Mouse (Mus musculus): ENCODE results near the gene Gm4969. TPM values are rescaled to one million over a fixed set of nuclear protein-coding genes. Genes with fewer than 3 reads are reported as not detected.
A peak's percentile ranks its signal among the peaks of the same experiment; 100 is the strongest.

The Gm4969 gene
- total and polyA plus RNA-seq, 3 experiments, result not detected

DNA sequence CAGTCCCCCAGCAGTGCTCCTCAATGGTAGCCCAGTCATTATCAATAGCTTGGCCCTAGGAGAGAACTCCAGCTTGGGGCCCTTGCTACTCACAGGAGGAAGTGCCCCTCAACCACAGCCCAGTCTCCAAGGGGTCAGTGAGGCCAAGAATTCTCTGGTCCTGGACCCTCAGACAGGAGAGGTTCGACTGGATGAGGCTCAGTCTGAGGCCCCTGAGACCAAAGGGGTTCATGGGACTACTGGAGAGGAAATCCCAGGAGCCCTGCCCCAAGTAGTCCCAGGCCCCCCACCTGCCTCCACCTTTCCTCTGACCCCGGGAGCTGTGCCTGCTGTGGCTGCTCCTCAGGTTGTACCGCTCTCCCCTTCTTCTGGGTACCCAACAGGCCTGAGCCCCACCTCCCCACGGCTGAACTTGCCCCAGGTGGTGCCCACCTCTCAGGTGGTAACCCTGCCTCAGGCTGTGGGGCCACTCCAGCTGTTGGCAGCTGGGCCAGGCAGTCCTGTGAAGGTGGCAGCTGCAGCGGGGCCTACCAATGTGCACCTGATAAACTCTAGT is 21.7 kb downstream of the Gm4969 start:
- Histone ChIP-seq H3K9ac (ENCODE audit: control insufficient read depth, low read depth, low read length, poor library complexity, severe bottlenecking) (no peak overlapping the region), H3K4me1 (ENCODE audit: control insufficient read depth in 1 of 2, insufficient read depth in 2 of 2, low read length in 2 of 2) (peaks cover 0 to 9% of the 10 kb centered on the region in 2 experiments; a peak in 3 of 4 replicates), H3K4me3 (ENCODE audit: control insufficient read depth in 1 of 2, insufficient read depth in 1 of 2, low read depth in 2 of 2, low read length in 2 of 2) (no peak overlapping the region)

DNA sequence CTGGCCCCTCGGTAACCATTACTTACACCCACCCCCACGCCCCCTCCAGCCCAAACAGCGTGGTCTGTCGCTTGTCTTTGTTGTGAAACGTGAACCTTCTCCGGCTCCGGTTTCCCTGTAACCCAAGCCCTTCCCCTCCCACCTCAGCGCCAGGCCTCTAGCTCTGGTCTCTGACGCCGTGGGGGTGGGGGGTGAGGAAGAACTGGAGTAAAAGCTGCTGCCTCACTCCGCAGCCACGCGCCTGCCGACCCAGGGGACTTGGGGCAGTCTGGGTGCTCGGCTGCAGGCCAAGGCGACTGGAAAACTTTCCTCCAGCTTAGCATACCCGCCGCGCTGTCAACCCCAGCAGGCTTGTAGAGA is 22.4 kb downstream of the Gm4969 start:
- no peaks in the 10 kb centered on the region for H3K27me3 ChIP-seq (ENCODE audit: control insufficient read depth in 1 of 2, insufficient read depth in 2 of 2, low read length in 2 of 2)
- H3K4me1 ChIP-seq (ENCODE audit: control insufficient read depth in 1 of 2, insufficient read depth in 2 of 2, low read length in 2 of 2), result peaks cover 0 to 9% of the 10 kb centered on the region in 2 experiments; a peak in 3 of 4 replicates
- H3K27ac ChIP-seq (ENCODE audit: control insufficient read depth, low read depth, low read length), result no peak overlapping the region
- TF ChIP-seq USF2 (IDR thresholded peaks at IDR 0.05; ENCODE audit: borderline replicate concordance in 1 of 2, insufficient read depth in 1 of 2, low read depth in 1 of 2, low read length in 2 of 2) (no peak), MYB (IDR thresholded peaks at IDR 0.05; ENCODE audit: low read depth, low read length) (no peak), TCF12 (IDR thresholded peaks at IDR 0.05; ENCODE audit: low read depth, low read length) (no peak), SIN3A (IDR thresholded peaks at IDR 0.05; ENCODE audit: low read length) (peak; percentile 72)
- peak; percentile 73 for DNase-seq (ENCODE audit: low read depth, low spot score)
- no peaks in the 10 kb centered on the region for H3K36me3 ChIP-seq (ENCODE audit: control insufficient read depth in 1 of 2, insufficient read depth in 2 of 2, low read length in 2 of 2)
- H3K9ac ChIP-seq (ENCODE audit: control insufficient read depth, low read depth, low read length, poor library complexity, severe bottlenecking), result peak overlapping the region; percentile 94
- no peaks in the 10 kb centered on the region for H3K9me3 ChIP-seq (replicated peaks; ENCODE audit: insufficient read depth, low read length)
- H3K4me3 ChIP-seq (ENCODE audit: control insufficient read depth in 1 of 2, insufficient read depth in 1 of 2, low read depth in 2 of 2, low read length in 2 of 2), result peak overlapping the region; percentile 56 to 72
- H3K79me2 ChIP-seq (ENCODE audit: control insufficient read depth, insufficient read depth, low read length, poor library complexity), result peaks cover 8% of the 10 kb centered on the region; the same call in 1 of the 2 replicates

More for the DNA sequence above, 21.7 kb downstream of the Gm4969 start:
- no peaks in the 10 kb centered on the region for H3K9me3 ChIP-seq (replicated peaks; ENCODE audit: insufficient read depth, low read length)
- no peak overlapping the region for H3K27ac ChIP-seq (ENCODE audit: control insufficient read depth, low read depth, low read length)
- peaks cover 8% of the 10 kb centered on the region; the same call in 1 of the 2 replicates for H3K79me2 ChIP-seq (ENCODE audit: control insufficient read depth, insufficient read depth, low read length, poor library complexity)
- TF ChIP-seq TAL1 (IDR thresholded peaks at IDR 0.05; ENCODE audit: low read length), result no peak
- TF ChIP-seq MEF2A (IDR thresholded peaks at IDR 0.05; ENCODE audit: extremely low read depth, insufficient replicate concordance, low read depth, low read length, poor library complexity, severe bottlenecking), result no peak
- no peak for TF ChIP-seq POLR2AphosphoS2 (IDR thresholded peaks at IDR 0.05; ENCODE audit: low read length)
- TF ChIP-seq CTCF (IDR thresholded peaks at IDR 0.05 in 2 of 3, conservative IDR thresholded peaks at IDR 0.05 in 1 of 3; ENCODE audit: control insufficient read depth in 1 of 3, insufficient read depth in 1 of 3, low read depth in 2 of 3, low read length in 3 of 3, poor library complexity in 1 of 3, severe bottlenecking in 1 of 3), result no peak
- TF ChIP-seq NELFE (IDR thresholded peaks at IDR 0.05; ENCODE audit: low read depth, low read length), result no peak
- no peak for TF ChIP-seq UBTF (IDR thresholded peaks at IDR 0.05; ENCODE audit: borderline replicate concordance, insufficient read depth, low read depth, low read length)
- TF ChIP-seq NRF1 (IDR thresholded peaks at IDR 0.05; ENCODE audit: insufficient read depth, low read depth, low read length, poor library complexity, severe bottlenecking), result no peak
- no peak for TF ChIP-seq ELF1 (IDR thresholded peaks at IDR 0.05; ENCODE audit: low read depth, low read length)
- TF ChIP-seq MAX (IDR thresholded peaks at IDR 0.05; ENCODE audit: low read length), result no peak
- no peak for TF ChIP-seq KAT2A (conservative IDR thresholded peaks at IDR 0.05; ENCODE audit: low read depth, low read length)
- TF ChIP-seq RCOR1 (IDR thresholded peaks at IDR 0.05; ENCODE audit: low read depth, low read length), result no peak
- TF ChIP-seq GATA1 (IDR thresholded peaks at IDR 0.05; ENCODE audit: low read depth, low read length), result no peak
- TF ChIP-seq MXI1 (IDR thresholded peaks at IDR 0.05; ENCODE audit: low read depth, low read length), result no peak
- TF ChIP-seq CHD1 (IDR thresholded peaks at IDR 0.05; ENCODE audit: low read depth, low read length), result no peak
- no peak for TF ChIP-seq SIN3A (IDR thresholded peaks at IDR 0.05; ENCODE audit: low read length)
- H3K27me3 ChIP-seq (ENCODE audit: control insufficient read depth in 1 of 2, insufficient read depth in 2 of 2, low read length in 2 of 2), result no peaks in the 10 kb centered on the region
- no peaks in the 10 kb centered on the region for H3K36me3 ChIP-seq (ENCODE audit: control insufficient read depth in 1 of 2, insufficient read depth in 2 of 2, low read length in 2 of 2)
- DNase-seq (ENCODE audit: low read depth, low spot score), result no peak
